Mouse (Mus musculus): ENCODE measurements around the gene Xkr7.

Gene Xkr7

GRCm38 (mm10) chr2:153074651-153075050 lies 43.0 kb downstream of the Xkr7 start:
- DNase-seq, result no peak

- DNase-seq, result no peak
Observed at GRCm38 (mm10) chr2:153075961-153076360, 44.3 kb downstream of the Xkr7 start.

GRCm38 (mm10) chr2:153080841-153081523 lies 49.3 kb downstream of the Xkr7 start:
- DNase-seq, result peak; percentile 88 to 89

- DNase-seq, result no peak
Observed at GRCm38 (mm10) chr2:153081866-153082265, 50.2 kb downstream of the Xkr7 start.

- no peak for DNase-seq
Observed at GRCm38 (mm10) chr2:153083275-153083674, 51.6 kb downstream of the Xkr7 start.

GRCm38 (mm10) chr2:153083824-153084223 lies 52.2 kb downstream of the Xkr7 start:
- no peak for DNase-seq

- no peak for DNase-seq
Observed at GRCm38 (mm10) chr2:153084261-153084976, 52.8 kb downstream of the Xkr7 start.

GRCm38 (mm10) chr2:153085556-153085955 lies 53.9 kb downstream of the Xkr7 start:
- no peak for DNase-seq

- DNase-seq, result no peak
Observed at GRCm38 (mm10) chr2:153086166-153086565, 54.5 kb downstream of the Xkr7 start.

GRCm38 (mm10) chr2:153087091-153087490 lies 55.4 kb downstream of the Xkr7 start:
- DNase-seq, result no peak

GRCm38 (mm10) chr2:153089316-153089715 lies 57.7 kb downstream of the Xkr7 start:
- DNase-seq, result no peak

GRCm38 (mm10) chr2:153090551-153091165 lies 59.0 kb downstream of the Xkr7 start:
- DNase-seq, result no peak

All from kidney, postnatal 4 days (tissue).